8 mouse cellular contexts compared by ENCODE assay signal in the genomic region with DNA sequence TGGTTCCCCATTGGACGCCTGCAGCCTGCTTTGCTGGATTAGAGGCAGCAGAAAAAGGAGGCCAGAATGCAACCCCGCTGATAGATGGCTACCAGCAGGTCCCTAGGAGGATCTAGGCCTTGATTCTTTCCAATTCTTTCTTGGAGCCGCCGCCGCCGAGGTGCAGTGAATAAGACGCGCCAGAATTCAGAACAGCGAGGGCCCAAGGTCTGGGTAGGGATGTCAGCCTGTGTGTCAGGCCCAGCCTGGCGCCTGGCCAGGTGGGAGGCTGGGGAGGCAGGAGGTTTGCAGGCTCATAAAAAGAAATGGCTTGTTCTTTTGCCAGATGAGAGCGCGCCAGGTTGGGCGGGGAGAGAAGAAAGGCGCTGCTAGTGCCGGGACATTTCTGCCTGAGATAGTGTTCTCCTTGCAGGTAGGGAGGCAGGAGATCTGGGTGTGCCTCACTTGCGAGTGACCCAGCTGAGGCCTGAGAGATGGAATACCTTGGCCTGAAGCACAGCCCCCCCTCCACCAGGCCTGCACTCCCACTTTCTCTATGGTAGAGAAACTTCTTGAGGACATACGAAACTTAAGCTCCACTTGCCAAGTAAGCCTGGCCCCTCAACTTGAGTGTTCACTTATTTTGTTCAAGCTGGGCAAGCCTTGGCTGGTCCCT.
DNase-seq lines count a peak whose midpoint lies in the region; ATAC-seq and TF ChIP-seq lines count a peak whose summit lies in the region.
"Had no signal": no experiment of that assay in that cellular context is flagged by ENCODE, and none has a peak within 500 bp of the region (broad histone marks: within the 10 kb centered on the region; RNA-seq: fewer than 3 reads in every experiment).

No protein-coding gene starts in this region.

- no peak overlapping the region for H3K4me3 ChIP-seq in forebrain, postnatal 0 days (ENCODE audit: low read depth, low read length)
- no peak overlapping the region for H3K4me3 ChIP-seq in hindbrain, embryonic 14.5 days (replicated peaks; ENCODE audit: low read length)
- H3K4me3 ChIP-seq in neural tube, embryonic 14.5 days (ENCODE audit: low read depth, low read length), result no peak overlapping the region
- H3K4me3 ChIP-seq: megakaryocyte, embryonic 14.5 days had no signal

- H3K9ac ChIP-seq in forebrain, postnatal 0 days, result no peak overlapping the region
- no peak overlapping the region for H3K9ac ChIP-seq in hindbrain, embryonic 14.5 days
- no peak overlapping the region for H3K9ac ChIP-seq in neural tube, embryonic 14.5 days (replicated peaks; ENCODE audit: low read depth, low read length)

- ATAC-seq in forebrain, postnatal 0 days, result peak; percentile 40; the same call in 1 of the 2 replicates
- peak; percentile 57; the same call in 1 of the 2 replicates for ATAC-seq in hindbrain, embryonic 14.5 days (ENCODE audit: low FRiP score)
- ATAC-seq in neural tube, embryonic 14.5 days (ENCODE audit: low read depth), result peak; percentile 74

- intact Hi-C loops in left cerebral cortex, postnatal 4 days (cut with DNase I), result no loop called here

- WGBS in forebrain, postnatal 0 days, result 40% methylated on average over 17 of the region's 17 CpGs
- 37% methylated on average over 17 of the region's 17 CpGs for WGBS in hindbrain, embryonic 14.5 days
- 20% methylated on average over 17 of the region's 17 CpGs for WGBS in neural tube, embryonic 14.5 days

- no peaks in the 10 kb centered on the region for H3K4me1 ChIP-seq in forebrain, postnatal 0 days (ENCODE audit: insufficient read depth)
- peaks cover 5% of the 10 kb centered on the region; the same call in 1 of the 2 replicates for H3K4me1 ChIP-seq in hindbrain, embryonic 14.5 days (replicated peaks; ENCODE audit: control insufficient read depth, insufficient read depth, low read length)
- peaks cover 7% of the 10 kb centered on the region; the same call in 1 of the 2 replicates for H3K4me1 ChIP-seq in neural tube, embryonic 14.5 days (ENCODE audit: control insufficient read depth, insufficient read depth, low read length)
- H3K4me1 ChIP-seq: megakaryocyte, embryonic 14.5 days had no signal

- no peaks in the 10 kb centered on the region for H3K9me3 ChIP-seq in forebrain, postnatal 0 days (ENCODE audit: low read length)
- H3K9me3 ChIP-seq in hindbrain, embryonic 14.5 days (ENCODE audit: control insufficient read depth, low read length), result no peaks in the 10 kb centered on the region
- no peaks in the 10 kb centered on the region for H3K9me3 ChIP-seq in neural tube, embryonic 14.5 days (ENCODE audit: control insufficient read depth, low read length)
- H3K9me3 ChIP-seq: megakaryocyte, embryonic 14.5 days had no signal

- H3K4me2 ChIP-seq in forebrain, postnatal 0 days (ENCODE audit: low read depth), result no peak overlapping the region
- H3K4me2 ChIP-seq in hindbrain, embryonic 14.5 days (replicated peaks), result no peak overlapping the region
- no peak overlapping the region for H3K4me2 ChIP-seq in neural tube, embryonic 14.5 days (ENCODE audit: low read depth, low read length)

- H3K36me3 ChIP-seq in forebrain, postnatal 0 days (ENCODE audit: insufficient read depth), result no peaks in the 10 kb centered on the region
- H3K36me3 ChIP-seq in hindbrain, embryonic 14.5 days (replicated peaks; ENCODE audit: control insufficient read depth, insufficient read depth), result no peaks in the 10 kb centered on the region
- no peaks in the 10 kb centered on the region for H3K36me3 ChIP-seq in neural tube, embryonic 14.5 days (ENCODE audit: control insufficient read depth, insufficient read depth, low read length)

- H3K27me3 ChIP-seq in forebrain, postnatal 0 days (ENCODE audit: insufficient read depth, low read length), result no peaks in the 10 kb centered on the region
- peaks cover 15% of the 10 kb centered on the region; the same call in 1 of the 2 replicates for H3K27me3 ChIP-seq in hindbrain, embryonic 14.5 days (ENCODE audit: control insufficient read depth, insufficient read depth, low read length)
- no peaks in the 10 kb centered on the region for H3K27me3 ChIP-seq in neural tube, embryonic 14.5 days (ENCODE audit: control insufficient read depth, insufficient read depth, low read length)

- peak; percentile 88 for DNase-seq in Muller cell, postnatal 12 days (ENCODE audit: inconsistent ontology term)
- peak; percentile 83 for DNase-seq in adrenal gland, postnatal 25 days
- peak; percentile 66 for DNase-seq in forebrain, postnatal 0 days
- DNase-seq in hindbrain, embryonic 14.5 days (ENCODE audit: low spot score), result peak; percentile 61
- DNase-seq in left cerebral cortex, postnatal 4 days, result peak; percentile 90
- DNase-seq in retina, embryonic 14.5 days (ENCODE audit: low spot score), result no peak

- no peak overlapping the region for H3K27ac ChIP-seq in forebrain, postnatal 0 days (ENCODE audit: low read depth, low read length)
- 0 out of 2 replicates have a peak overlapping the region, but pooled peaks have one; percentile 15 for H3K27ac ChIP-seq in hindbrain, embryonic 14.5 days
- H3K27ac ChIP-seq in neural tube, embryonic 14.5 days (ENCODE audit: low read depth, low read length), result peak overlapping the region; percentile 22; the same call in 1 of the 2 replicates

- no peak for TF ChIP-seq CTCF in forebrain, postnatal 0 days (IDR thresholded peaks at IDR 0.05; ENCODE audit: low read depth)
